ENCODE assay signal across 12 mouse cellular contexts in the genomic region with DNA sequence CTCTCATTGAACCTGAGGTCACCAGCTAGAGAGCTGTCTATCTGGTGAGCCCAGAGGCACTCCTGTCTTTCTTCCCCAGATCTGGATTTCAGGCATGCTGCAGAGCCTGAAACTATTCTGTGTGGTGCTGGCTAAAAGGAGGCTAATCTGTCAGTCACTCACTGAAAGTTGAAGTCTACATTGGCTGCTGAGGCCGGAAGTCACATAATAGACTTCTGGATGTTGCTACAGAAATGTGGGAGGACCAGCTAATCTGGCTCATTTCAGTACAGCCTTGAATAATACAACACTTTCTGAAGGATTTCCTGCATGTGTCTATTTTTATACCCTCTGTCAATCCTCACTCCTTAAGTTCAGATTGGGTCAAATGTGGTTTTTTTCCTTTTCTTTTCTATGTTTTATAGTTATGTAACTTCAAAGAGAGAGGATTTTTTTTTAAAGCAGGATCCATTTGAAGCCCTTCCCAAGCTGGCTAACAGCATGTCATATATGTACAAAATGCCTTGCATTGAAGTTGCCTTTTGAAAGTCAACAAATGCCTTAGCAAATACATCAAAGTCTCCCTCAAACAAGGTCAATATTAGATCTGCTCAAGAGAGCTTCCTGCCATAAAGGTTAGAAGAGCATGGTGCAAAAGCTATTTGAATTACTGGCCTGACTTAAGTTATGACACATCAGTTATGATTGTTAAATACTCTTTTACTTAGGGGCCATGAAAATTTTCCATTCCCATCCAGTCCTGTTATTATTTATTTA.
DNase-seq lines count a peak whose midpoint lies in the region; ATAC-seq lines count a peak whose summit lies in the region.
"Had no signal": no experiment of that assay in that cellular context is flagged by ENCODE, and none has a peak within 500 bp of the region (broad histone marks: within the 10 kb centered on the region; RNA-seq: fewer than 3 reads in every experiment).

No protein-coding gene starts in this region.

- no peak overlapping the region for H3K27ac ChIP-seq in kidney, embryonic 15.5 days
- 0 out of 2 replicates have a peak overlapping the region, but pooled peaks have one; percentile 7 for H3K27ac ChIP-seq in kidney, embryonic 16.5 days (ENCODE audit: low read length)
- no peak overlapping the region for H3K27ac ChIP-seq in stomach, embryonic 14.5 days (ENCODE audit: low read length)
- H3K27ac ChIP-seq: forebrain, embryonic 10.5 days; hindbrain, embryonic 13.5 days had no signal

- no peak overlapping the region for H3K9ac ChIP-seq in kidney, embryonic 15.5 days
- H3K9ac ChIP-seq in kidney, embryonic 16.5 days (replicated peaks; ENCODE audit: low read length), result no peak overlapping the region
- H3K9ac ChIP-seq in stomach, embryonic 14.5 days (replicated peaks; ENCODE audit: low read depth, low read length), result no peak overlapping the region
- H3K9ac ChIP-seq: hindbrain, embryonic 13.5 days; liver, postnatal 0 days had no signal

- no peaks in the 10 kb centered on the region for H3K9me3 ChIP-seq in kidney, embryonic 15.5 days (replicated peaks)
- no peaks in the 10 kb centered on the region for H3K9me3 ChIP-seq in kidney, embryonic 16.5 days (ENCODE audit: low read length)
- no peaks in the 10 kb centered on the region for H3K9me3 ChIP-seq in stomach, embryonic 14.5 days (ENCODE audit: control insufficient read depth, low read depth, low read length)
- H3K9me3 ChIP-seq: forebrain, embryonic 10.5 days; hindbrain, embryonic 13.5 days had no signal

- no peaks in the 10 kb centered on the region for H3K27me3 ChIP-seq in kidney, embryonic 15.5 days
- no peaks in the 10 kb centered on the region for H3K27me3 ChIP-seq in kidney, embryonic 16.5 days (ENCODE audit: insufficient read depth, low read length)
- no peaks in the 10 kb centered on the region for H3K27me3 ChIP-seq in stomach, embryonic 14.5 days (ENCODE audit: control insufficient read depth, insufficient read depth, low read length)
- H3K27me3 ChIP-seq: hindbrain, embryonic 13.5 days had no signal

- peak; percentile 10 to 33 for DNase-seq in kidney, adult 8-10 months
- peak; percentile 24 to 39 for DNase-seq in heart, adult 9 months (ENCODE audit: low spot score in 2 of 2)
- no peak for DNase-seq in gastrocnemius, postnatal 10 days
- DNase-seq in thymus, postnatal 14 days, result no peak
- no peak for DNase-seq in urinary bladder, postnatal 25 days (ENCODE audit: low spot score)
- DNase-seq: cerebellum, postnatal 25 days; liver, postnatal 0 days had no signal

- 30% methylated on average over 1 of the region's 1 CpGs for WGBS in kidney, embryonic 15.5 days
- 52% methylated on average over 1 of the region's 1 CpGs for WGBS in kidney, embryonic 16.5 days
- WGBS in stomach, embryonic 14.5 days, result 48% methylated on average over 1 of the region's 1 CpGs

- no peaks in the 10 kb centered on the region for H3K36me3 ChIP-seq in kidney, embryonic 15.5 days
- no peaks in the 10 kb centered on the region for H3K36me3 ChIP-seq in kidney, embryonic 16.5 days (ENCODE audit: insufficient read depth, low read length)
- no peaks in the 10 kb centered on the region for H3K36me3 ChIP-seq in stomach, embryonic 14.5 days (ENCODE audit: control insufficient read depth, insufficient read depth, low read length)
- H3K36me3 ChIP-seq: forebrain, embryonic 10.5 days; hindbrain, embryonic 13.5 days had no signal

- no peak overlapping the region for H3K4me3 ChIP-seq in kidney, embryonic 15.5 days (replicated peaks)
- no peak overlapping the region for H3K4me3 ChIP-seq in kidney, embryonic 16.5 days (ENCODE audit: low read length)
- no peak overlapping the region for H3K4me3 ChIP-seq in stomach, embryonic 14.5 days (ENCODE audit: low read depth, low read length)
- H3K4me3 ChIP-seq: forebrain, embryonic 10.5 days; hindbrain, embryonic 13.5 days had no signal

- H3K4me2 ChIP-seq in kidney, embryonic 15.5 days, result no peak overlapping the region
- no peak overlapping the region for H3K4me2 ChIP-seq in kidney, embryonic 16.5 days (replicated peaks; ENCODE audit: low read depth, low read length)
- no peak overlapping the region for H3K4me2 ChIP-seq in stomach, embryonic 14.5 days (replicated peaks; ENCODE audit: low read depth, low read length)
- H3K4me2 ChIP-seq: hindbrain, embryonic 13.5 days had no signal

- no peaks in the 10 kb centered on the region for H3K4me1 ChIP-seq in kidney, embryonic 15.5 days
- no peaks in the 10 kb centered on the region for H3K4me1 ChIP-seq in kidney, embryonic 16.5 days (ENCODE audit: insufficient read depth, low read length)
- H3K4me1 ChIP-seq in stomach, embryonic 14.5 days (ENCODE audit: control insufficient read depth, insufficient read depth, low read length), result no peaks in the 10 kb centered on the region
- H3K4me1 ChIP-seq: forebrain, embryonic 10.5 days; hindbrain, embryonic 13.5 days had no signal

- ATAC-seq in kidney, embryonic 15.5 days (replicated peaks; ENCODE audit: low FRiP score), result no peak
- peak; percentile 54; the same call in 1 of the 2 replicates for ATAC-seq in kidney, embryonic 16.5 days (ENCODE audit: low FRiP score, low TSS enrichment)
- ATAC-seq in stomach, embryonic 14.5 days (ENCODE audit: insufficient number of reproducible peaks, insufficient read depth, low FRiP score, low read depth), result peak; percentile 82
- ATAC-seq: liver, postnatal 0 days had no signal

Comparison
In these comparisons a context has a peak if more than half of its experiments do, and no peak if none do; other contexts are left out.
1. DNase-seq: peak in kidney, adult 8-10 months (2 of 2) and heart, adult 9 months (2 of 2); none in gastrocnemius, postnatal 10 days (single experiment), thymus, postnatal 14 days (single experiment) and urinary bladder, postnatal 25 days (single experiment).